Mouse (Mus musculus) kidney, adult 9 months (tissue): ENCODE results near the gene Olfr117.
"Not testable (repeated sequence)": the region's sequence is repeated elsewhere in the genome, so short reads cannot be mapped to it uniquely, and the experiment has no call there.

Experiments
- DNase-seq: peaks from one replicate; pipeline ENCODE4 v3.0.0; 2022

Olfr117 gene

DNA sequence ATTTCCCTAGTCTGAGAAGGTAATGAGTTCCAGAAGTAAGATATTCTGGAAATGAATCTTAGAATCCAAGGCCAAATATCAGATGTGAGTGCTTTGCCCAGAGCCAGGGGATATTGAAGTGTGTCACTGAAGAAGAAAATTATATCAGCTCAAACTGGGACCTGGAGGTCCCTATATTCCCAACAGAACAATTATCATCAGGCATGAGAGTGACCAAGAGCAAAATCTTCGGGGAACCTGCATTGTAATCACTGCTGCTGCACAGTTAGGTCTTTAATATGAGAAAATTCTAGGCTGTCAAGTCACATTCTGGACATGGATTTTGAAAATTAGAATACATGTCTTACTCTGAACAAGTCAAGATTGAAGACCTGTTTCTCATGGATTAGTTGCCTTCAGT lies at the start of gene Olfr117:
Olfr117 (minus strand) TSS at position 101 of the 400 bp plus-strand sequence.
- no peak for DNase-seq

DNA sequence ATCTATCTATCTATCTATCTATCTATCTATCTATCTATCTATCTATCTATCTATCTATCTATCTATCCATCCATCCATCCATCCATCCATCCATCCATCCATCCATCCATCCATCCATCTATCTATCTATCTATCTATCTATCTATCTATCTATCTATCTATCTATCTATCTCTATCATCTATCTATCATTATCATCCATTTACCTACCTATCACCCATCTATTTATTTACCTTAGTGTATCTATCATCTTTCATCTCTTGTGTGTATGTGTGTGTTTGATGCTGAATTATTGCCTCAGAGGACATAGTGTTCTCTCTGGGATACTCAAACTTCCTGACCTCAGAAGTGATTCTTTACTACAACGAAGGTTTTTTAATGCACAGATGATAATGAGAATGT lies 32.7 kb upstream of the Olfr117 start, which contains the start of gene Olfr119:
Olfr119 (plus strand) TSS at position 301 of the 400 bp plus-strand sequence.
- DNase-seq: not testable (repeated sequence)

DNA sequence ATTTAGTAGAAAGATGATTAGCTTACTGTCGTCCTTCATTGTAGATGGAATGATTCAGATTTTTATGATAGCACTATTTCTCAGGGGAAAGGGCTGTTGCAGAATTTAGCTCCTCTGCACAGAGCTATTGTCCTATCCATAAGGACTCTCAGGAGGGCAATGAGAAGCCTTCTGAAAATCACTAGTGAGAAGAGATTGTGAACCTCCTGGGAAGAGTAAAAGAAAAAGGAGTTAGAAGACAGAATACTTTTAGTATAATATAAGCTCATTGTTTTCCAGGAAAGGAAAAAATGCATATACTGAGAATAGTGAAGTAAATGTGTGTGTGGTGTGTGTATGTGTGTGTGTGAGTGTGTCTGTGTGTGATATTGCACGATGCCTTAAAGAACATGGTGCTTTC lies 3.1 kb upstream of the Olfr117 start, which contains the start of gene Olfr118:
Olfr118 (plus strand) TSS at position 301 of the 400 bp plus-strand sequence.
- DNase-seq: no peak

DNA sequence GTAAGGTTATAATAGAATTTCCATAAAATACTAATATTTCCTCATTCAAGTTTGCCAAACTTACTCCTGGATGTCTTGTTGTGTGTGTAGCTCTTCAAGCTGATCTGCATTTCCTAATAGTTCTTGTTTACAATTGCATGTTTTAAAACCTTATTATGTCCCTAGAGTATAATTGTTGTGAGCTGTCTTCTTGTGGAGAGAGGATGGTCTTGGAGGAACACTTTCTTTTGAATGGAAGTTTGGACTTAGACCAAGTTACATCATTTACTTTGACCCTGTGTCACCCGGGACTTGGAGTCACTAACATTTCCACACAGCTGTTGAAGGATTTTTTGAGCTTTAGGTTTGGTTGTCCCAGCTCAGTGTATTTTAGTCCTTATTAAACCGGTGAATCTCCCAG lies 36.6 kb downstream of the Olfr117 start, which contains the start of the genes Olfr115 and Olfr116:
Olfr115 (minus strand) TSS at position 101 of the 400 bp plus-strand sequence.
Olfr116 (minus strand) TSS at position 191 of the 400 bp plus-strand sequence.
- no peak for DNase-seq
